Mouse (Mus musculus) stomach, embryonic 16.5 days (tissue): ENCODE data around the gene Rnf181. TPM values are rescaled to one million over a fixed set of nuclear protein-coding genes. Genes with fewer than 3 reads are reported as not detected.

Experiments
- ATAC-seq: fragments of 200-750 bp; cut with Nextera tagmentation; 2 replicates; pipeline ENCODE4 v1.8.0; 2017; ENCODE audit warnings: moderate number of reproducible peaks, moderate TSS enrichment; ENCODE audit not compliant: insufficient read depth, low FRiP score
- H3K27ac ChIP-seq: fragments of 300-500 bp; sonication (generic); 2 replicates; pipeline ENCODE4 v1.5.1; 2014; ENCODE audit warnings: low read length
- H3K27me3 ChIP-seq: fragments of 300-500 bp; sonication (generic); 2 replicates; pipeline ENCODE4 v1.6.1; 2014; ENCODE audit warnings: low read length, control low read depth, mixed read lengths; ENCODE audit not compliant: control insufficient read depth, insufficient read depth
- H3K36me3 ChIP-seq: fragments of 300-500 bp; sonication (generic); 2 replicates; pipeline ENCODE4 v1.6.1; 2014; ENCODE audit warnings: low read length; ENCODE audit not compliant: control insufficient read depth, insufficient read depth
- H3K4me1 ChIP-seq: fragments of 300-500 bp; sonication (generic); 2 replicates; pipeline ENCODE4 v1.6.1; 2014; ENCODE audit warnings: low read length, control low read depth, mixed read lengths; ENCODE audit not compliant: control insufficient read depth, insufficient read depth
- H3K4me2 ChIP-seq: fragments of 300-500 bp; sonication (generic); 2 replicates; pipeline ENCODE4 v1.6.1; 2014; ENCODE audit warnings: low read depth, low read length, mixed read lengths
- H3K4me3 ChIP-seq: fragments of 300-500 bp; sonication (generic); replicated peaks from 2 replicates; pipeline ENCODE4 v1.5.1; 2014; ENCODE audit warnings: mild to moderate bottlenecking, low read length
- H3K9ac ChIP-seq: fragments of 300-500 bp; sonication (generic); 2 replicates; pipeline ENCODE4 v1.6.1; 2014; ENCODE audit warnings: low read length
- H3K9me3 ChIP-seq: fragments of 300-500 bp; sonication (generic); replicated peaks from 2 replicates; pipeline ENCODE4 v1.6.1; 2016; ENCODE audit warnings: low read length, control low read depth; ENCODE audit not compliant: control insufficient read depth
- WGBS: fragments of 180-500 bp; shearing (Covaris S2); extraction: QIAGEN DNeasy Blood & Tissue Kit; methylation state at CpG from one replicate; pipeline ENCODE4 v1.1.7; 2014; 5-methylcytosine and 5-hydroxymethylcytosine counted together
- polyA plus RNA-seq: library from polyadenylated mRNA; unstranded; fragments of >200 nt; fragmentation: Nextera tagmentation; extraction: Ambion mirVana; gene quantifications from 2 replicates; pipeline ENCODE4 v1.2.1, GENCODE M21; 2015

Rnf181 gene
- polyA plus RNA-seq, 1 experiment from 2014 or later: 139 TPM

- Histone ChIP-seq H3K4me2 (no peak overlapping the region), H3K27me3 (no peaks in the 10 kb centered on the region), H3K27ac (no peak overlapping the region), H3K4me1 (peaks cover 21% of the 10 kb centered on the region), H3K9me3 (no peaks in the 10 kb centered on the region), H3K36me3 (no peaks in the 10 kb centered on the region), H3K9ac (no peak overlapping the region), H3K4me3 (no peak overlapping the region)
- WGBS: 80% methylated on average over 4 of the region's 4 CpGs
- ATAC-seq: no peak
These were observed 2.8 kb upstream of the Rnf181 start for GRCm38 (mm10) chr6:72369557-72369956.

GRCm38 (mm10) chr6:72367460-72367974, 761 bp upstream of the Rnf181 start:
- Histone ChIP-seq H3K27me3 (no peaks in the 10 kb centered on the region), H3K4me2 (no peak overlapping the region), H3K36me3 (no peaks in the 10 kb centered on the region), H3K4me3 (no peak overlapping the region), H3K27ac (no peak overlapping the region), H3K9ac (no peak overlapping the region), H3K9me3 (no peaks in the 10 kb centered on the region), H3K4me1 (peaks cover 13% of the 10 kb centered on the region)
- 80% methylated on average over 4 of the region's 4 CpGs for WGBS
- ATAC-seq: no peak

GRCm38 (mm10) chr6:72366304-72366703, 452 bp downstream of the Rnf181 start:
- Histone ChIP-seq H3K27ac (no peak overlapping the region), H3K4me3 (no peak overlapping the region), H3K4me2 (no peak overlapping the region), H3K4me1 (peaks cover 15% of the 10 kb centered on the region), H3K9ac (no peak overlapping the region), H3K9me3 (no peaks in the 10 kb centered on the region), H3K27me3 (no peaks in the 10 kb centered on the region), H3K36me3 (no peaks in the 10 kb centered on the region)
- ATAC-seq: no peak
- 64% methylated on average over 3 of the region's 3 CpGs for WGBS

GRCm38 (mm10) chr6:72364985-72365384, 1.8 kb downstream of the Rnf181 start:
- 64% methylated on average over 6 of the region's 6 CpGs for WGBS
- Histone ChIP-seq H3K27me3 (no peaks in the 10 kb centered on the region), H3K4me3 (no peak overlapping the region), H3K36me3 (no peaks in the 10 kb centered on the region), H3K27ac (no peak overlapping the region), H3K9me3 (no peaks in the 10 kb centered on the region), H3K4me2 (no peak overlapping the region), H3K4me1 (peaks cover 16% of the 10 kb centered on the region), H3K9ac (no peak overlapping the region)
- ATAC-seq: no peak

- H3K4me2 ChIP-seq: no peak overlapping the region
- WGBS: 41% methylated on average over 7 of the region's 7 CpGs
These were observed 2.7 kb downstream of the Rnf181 start for GRCm38 (mm10) chr6:72364009-72364408.

GRCm38 (mm10) chr6:72362132-72363028, 4.4 kb downstream of the Rnf181 start:
- Histone ChIP-seq H3K36me3 (0 out of 2 replicates have a peak, but pooled peaks cover 11% of the 10 kb centered on the region), H3K9ac (peak overlapping the region; percentile 85), H3K4me2 (peak overlapping the region; percentile 81), H3K27ac (peak overlapping the region; percentile 80), H3K4me3 (peak overlapping the region; percentile 91), H3K4me1 (peaks cover 26% of the 10 kb centered on the region), H3K27me3 (no peaks in the 10 kb centered on the region), H3K9me3 (no peaks in the 10 kb centered on the region)
- under 1% methylated on average over 42 of the region's 42 CpGs for WGBS
- peak; percentile 97 for ATAC-seq

More at GRCm38 (mm10) chr6:72364009-72364408, 2.7 kb downstream of the Rnf181 start:
- peaks cover 18% of the 10 kb centered on the region for H3K4me1 ChIP-seq
- no peak for ATAC-seq
- H3K36me3 ChIP-seq: 0 out of 2 replicates have a peak, but pooled peaks cover 3% of the 10 kb centered on the region
- no peaks in the 10 kb centered on the region for H3K9me3 ChIP-seq
- no peaks in the 10 kb centered on the region for H3K27me3 ChIP-seq
- H3K4me3 ChIP-seq: no peak overlapping the region
- H3K27ac ChIP-seq: no peak overlapping the region
- no peak overlapping the region for H3K9ac ChIP-seq

GRCm38 (mm10) chr6:72361121-72361551, 5.6 kb downstream of the Rnf181 start:
- Histone ChIP-seq H3K27ac (peak overlapping the region; percentile 74; the same call in 1 of the 2 replicates), H3K27me3 (no peaks in the 10 kb centered on the region), H3K9me3 (no peaks in the 10 kb centered on the region), H3K4me3 (peak overlapping the region; percentile 91), H3K4me2 (peak overlapping the region; percentile 81), H3K36me3 (0 out of 2 replicates have a peak, but pooled peaks cover 11% of the 10 kb centered on the region), H3K9ac (peak overlapping the region; percentile 85), H3K4me1 (peaks cover 39% of the 10 kb centered on the region)
- no peak for ATAC-seq
- 45% methylated on average over 5 of the region's 5 CpGs for WGBS

GRCm38 (mm10) chr6:72360599-72360935, 6.2 kb downstream of the Rnf181 start:
- Histone ChIP-seq H3K27ac (0 out of 2 replicates have a peak overlapping the region, but pooled peaks have one; percentile 7), H3K9ac (peak overlapping the region; percentile 32; the same call in 1 of the 2 replicates), H3K4me3 (peak overlapping the region; percentile 91; the same call in 1 of the 2 replicates), H3K9me3 (no peaks in the 10 kb centered on the region), H3K27me3 (no peaks in the 10 kb centered on the region), H3K4me2 (peak overlapping the region; percentile 81), H3K36me3 (0 out of 2 replicates have a peak, but pooled peaks cover 11% of the 10 kb centered on the region), H3K4me1 (peaks cover 44% of the 10 kb centered on the region)
- ATAC-seq: no peak
- 46% methylated on average over 7 of the region's 7 CpGs for WGBS
